Mouse (Mus musculus) cerebellum, adult 2 months (tissue): ENCODE results near the gene Ppp1ca. TPM values are rescaled to one million over a fixed set of nuclear protein-coding genes. Genes with fewer than 3 reads are reported as not detected.

ENCODE experiments used
- DNase-seq, 2 experiments: peaks; one replicate each; pipeline ENCODE4 v3.0.0; 2021
- H3K27ac ChIP-seq: fragments of 200-500 bp; 2 replicates; pipeline ENCODE4 v1.5.1; 2012; ENCODE audit warnings: low read length, control low read depth, inconsistent platforms; ENCODE audit not compliant: insufficient read depth
- H3K27me3 ChIP-seq: fragments of 200-500 bp; 2 replicates; pipeline ENCODE4 v1.6.1; 2012; ENCODE audit warnings: inconsistent platforms, mild to moderate bottlenecking, low read length, moderate library complexity; ENCODE audit not compliant: control insufficient read depth, insufficient read depth
- H3K4me1 ChIP-seq: fragments of 200-500 bp; 2 replicates; pipeline ENCODE4 v1.6.1; 2011; ENCODE audit warnings: low read length; ENCODE audit not compliant: control insufficient read depth, insufficient read depth
- H3K4me3 ChIP-seq: fragments of 200-500 bp; replicated peaks from 2 replicates; pipeline ENCODE3; 2011; ENCODE audit warnings: mild to moderate bottlenecking, low read depth, low read length, control low read depth; ENCODE audit not compliant: insufficient read depth
- CTCF ChIP-seq: fragments of 200-500 bp; IDR thresholded peaks from 2 replicates; pipeline ENCODE4 v1.5.1; 2011; ENCODE audit warnings: low read depth, mild to moderate bottlenecking, control low read depth, low read length, moderate library complexity, borderline replicate concordance; ENCODE audit not compliant: insufficient read depth
- POLR2A ChIP-seq: fragments of 200-500 bp; IDR thresholded peaks from 2 replicates; pipeline ENCODE4 v1.6.1; 2011; ENCODE audit warnings: low read length, control low read depth, borderline replicate concordance; ENCODE audit not compliant: insufficient read depth
- WGBS: fragments of 180-500 bp; shearing (Covaris S2); methylation state at CpG from one replicate; pipeline ENCODE4 v1.1.7; 2018; 5-methylcytosine and 5-hydroxymethylcytosine counted together
- polyA plus RNA-seq: library from polyadenylated mRNA; depleted of rRNA; stranded (reverse); fragments of >200 nt; gene quantifications from 2 replicates; pipeline ENCODE4 v1.2.3, GENCODE M21; 2012

Ppp1ca gene
- polyA plus RNA-seq, 1 experiment, result 316 TPM

DNA sequence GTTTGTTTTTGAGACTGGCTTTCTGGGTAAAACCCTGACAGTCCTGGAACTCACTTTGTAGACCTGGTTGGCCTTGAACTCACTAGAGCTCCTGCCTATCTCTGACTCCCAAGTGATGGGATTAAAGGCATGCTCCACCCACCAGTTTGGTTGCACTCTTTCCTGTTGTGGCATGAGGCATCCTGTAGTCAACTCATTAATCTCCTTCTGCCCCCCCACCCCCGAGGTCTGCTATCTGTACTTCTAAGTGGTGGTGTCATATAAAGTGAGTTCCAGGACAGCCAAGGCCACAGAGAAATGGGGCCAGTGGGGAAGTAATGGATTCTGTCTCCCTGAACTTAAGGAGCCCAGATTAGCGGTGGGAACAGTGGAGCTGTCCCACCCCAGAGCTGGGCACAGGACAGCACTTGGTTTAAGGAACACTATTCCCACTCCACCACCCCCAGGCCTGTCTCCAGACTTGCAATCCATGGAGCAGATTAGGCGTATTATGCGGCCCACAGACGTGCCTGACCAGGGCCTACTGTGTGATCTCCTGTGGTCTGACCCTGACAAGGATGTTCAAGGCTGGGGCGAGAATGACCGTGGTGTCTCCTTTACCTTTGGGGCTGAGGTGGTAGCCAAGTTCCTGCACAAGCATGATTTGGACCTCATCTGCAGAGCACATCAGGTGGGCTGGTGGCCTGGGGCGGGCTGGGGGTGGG is 2.3 kb downstream of the Ppp1ca start:
- no peak for DNase-seq
- H3K4me3 ChIP-seq, result no peak overlapping the region
- WGBS, result 34% methylated on average over 8 of the region's 8 CpGs
- no peaks in the 10 kb centered on the region for H3K27me3 ChIP-seq
- peak overlapping the region; percentile 13; the same call in 1 of the 2 replicates for H3K27ac ChIP-seq
- H3K4me1 ChIP-seq, result peaks cover 40% of the 10 kb centered on the region
- TF ChIP-seq CTCF (no peak), POLR2A (no peak)

DNA sequence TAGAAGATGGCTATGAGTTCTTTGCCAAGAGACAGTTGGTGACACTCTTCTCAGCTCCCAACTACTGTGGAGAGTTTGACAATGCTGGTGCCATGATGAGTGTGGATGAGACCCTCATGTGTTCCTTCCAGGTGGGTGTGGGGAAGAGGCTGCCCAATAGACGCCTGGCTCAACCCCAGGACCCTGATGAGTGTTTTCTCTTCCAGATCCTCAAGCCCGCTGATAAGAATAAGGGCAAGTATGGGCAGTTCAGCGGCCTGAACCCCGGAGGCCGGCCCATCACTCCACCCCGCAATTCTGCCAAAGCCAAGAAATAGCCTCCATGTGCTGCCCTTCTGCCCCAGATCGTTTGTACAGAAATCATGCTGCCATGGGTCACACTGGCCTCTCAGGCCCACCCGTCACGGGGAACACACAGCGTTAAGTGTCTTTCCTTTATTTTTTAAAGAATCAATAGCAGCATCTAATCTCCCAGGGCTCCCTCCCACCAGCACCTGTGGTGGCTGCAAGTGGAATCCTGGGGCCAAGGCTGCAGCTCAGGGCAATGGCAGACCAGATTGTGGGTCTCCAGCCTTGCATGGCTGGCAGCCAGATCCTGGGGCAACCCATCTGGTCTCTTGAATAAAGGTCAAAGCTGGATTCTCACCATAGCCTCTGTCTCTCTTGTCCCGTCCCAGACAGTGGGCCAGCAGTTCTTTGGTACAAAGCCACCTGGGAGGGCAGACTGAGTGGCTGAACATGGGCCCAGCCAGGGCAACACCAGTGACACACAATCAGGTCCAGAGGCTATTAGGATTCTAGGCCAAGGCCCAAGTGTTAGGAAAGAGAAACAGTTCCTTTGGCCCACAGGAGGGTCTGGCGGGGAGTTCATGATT is 3.1 kb downstream of the Ppp1ca start:
- 9% methylated on average over 12 of the region's 12 CpGs for WGBS
- H3K4me1 ChIP-seq, result peaks cover 40% of the 10 kb centered on the region
- peak; percentile 89 to 91 for DNase-seq

DNA sequence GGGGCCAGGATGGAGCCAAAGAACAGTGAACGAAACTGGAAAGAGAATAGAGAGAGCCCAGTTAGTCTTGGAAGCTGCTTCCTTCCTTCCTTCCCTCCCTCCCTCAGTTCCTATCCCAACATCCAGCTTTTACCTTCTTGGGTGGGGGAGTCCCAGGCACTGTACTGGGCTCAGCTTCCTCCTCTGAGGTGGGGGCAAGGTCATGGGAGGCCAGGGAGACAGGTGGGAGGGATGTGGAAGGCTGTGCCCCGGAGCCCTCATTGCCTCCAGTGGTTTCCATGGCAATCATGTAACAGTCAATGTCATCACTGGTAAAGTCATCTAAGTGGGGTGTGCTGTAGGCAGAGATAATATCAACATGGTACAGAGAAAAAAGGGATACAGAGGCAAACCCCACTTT is 4.2 kb downstream of the Ppp1ca start:
- WGBS, result 22% methylated on average over 2 of the region's 2 CpGs

More for the DNA sequence above, 3.1 kb downstream of the Ppp1ca start:
- TF ChIP-seq CTCF (no peak), POLR2A (no peak)
- H3K27ac ChIP-seq, result peak overlapping the region; percentile 77
- H3K4me3 ChIP-seq, result no peak overlapping the region
- H3K27me3 ChIP-seq, result no peaks in the 10 kb centered on the region

DNA sequence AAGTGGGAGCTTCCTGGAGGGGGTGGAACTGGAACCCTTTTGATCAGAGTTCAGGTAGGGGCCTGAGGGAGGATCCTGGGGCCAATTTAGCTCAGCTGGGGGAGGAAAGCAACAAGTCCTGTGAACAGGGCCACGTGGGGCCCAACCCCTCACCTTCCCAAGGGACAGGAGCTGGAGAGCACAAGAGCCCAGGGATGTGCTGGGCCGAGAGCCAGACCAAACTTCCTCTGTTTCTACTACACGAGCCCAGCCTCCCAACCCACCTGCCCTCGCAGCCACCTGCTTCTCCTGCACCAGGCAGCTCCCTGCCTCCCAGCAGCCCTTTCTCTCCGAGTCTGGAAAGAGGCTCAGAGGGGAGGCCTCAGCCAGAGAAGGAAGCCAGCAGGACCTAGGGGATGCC is 4.7 kb downstream of the Ppp1ca start:
- WGBS, result 18% methylated on average over 5 of the region's 5 CpGs
- Histone ChIP-seq H3K4me1 (peaks cover 47% of the 10 kb centered on the region), H3K27ac (peak overlapping the region; percentile 35; the same call in 1 of the 2 replicates), H3K27me3 (no peaks in the 10 kb centered on the region), H3K4me3 (no peak overlapping the region)
- no peak for DNase-seq
- TF ChIP-seq CTCF (no peak), POLR2A (no peak)

More for the DNA sequence above, 4.2 kb downstream of the Ppp1ca start:
- no peak overlapping the region for H3K4me3 ChIP-seq
- peak overlapping the region; percentile 44 for H3K27ac ChIP-seq
- TF ChIP-seq POLR2A (no peak), CTCF (no peak)
- H3K27me3 ChIP-seq, result no peaks in the 10 kb centered on the region
- peaks cover 47% of the 10 kb centered on the region for H3K4me1 ChIP-seq
- DNase-seq, result no peak

DNA sequence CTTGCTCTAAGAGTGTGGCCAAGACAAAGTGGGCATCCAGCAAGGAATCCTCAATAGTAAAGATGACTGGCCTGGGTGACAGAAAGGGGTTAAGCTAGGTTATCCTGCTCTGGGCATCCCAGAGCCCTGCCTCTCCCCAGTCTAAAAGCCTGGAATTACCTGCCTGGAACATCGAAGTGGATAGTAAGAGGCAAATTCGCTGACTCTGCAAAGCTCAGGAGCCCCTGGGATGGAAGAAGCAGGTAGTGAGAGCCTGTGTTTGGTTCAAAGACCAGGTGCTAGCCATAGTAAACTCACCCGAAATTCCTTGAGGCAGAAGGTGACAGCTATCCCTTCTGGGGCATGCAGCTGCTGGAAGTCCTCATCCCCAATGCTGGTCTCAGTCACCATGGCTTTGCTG is 5.3 kb downstream of the Ppp1ca start:
- TF ChIP-seq CTCF, result no peak
- TF ChIP-seq POLR2A, result no peak
- Histone ChIP-seq H3K4me3 (no peak overlapping the region), H3K27ac (0 out of 2 replicates have a peak overlapping the region, but pooled peaks have one; percentile 35), H3K4me1 (peaks cover 47% of the 10 kb centered on the region), H3K27me3 (no peaks in the 10 kb centered on the region)
- WGBS, result 65% methylated on average over 3 of the region's 3 CpGs
- DNase-seq, result no peak

DNA sequence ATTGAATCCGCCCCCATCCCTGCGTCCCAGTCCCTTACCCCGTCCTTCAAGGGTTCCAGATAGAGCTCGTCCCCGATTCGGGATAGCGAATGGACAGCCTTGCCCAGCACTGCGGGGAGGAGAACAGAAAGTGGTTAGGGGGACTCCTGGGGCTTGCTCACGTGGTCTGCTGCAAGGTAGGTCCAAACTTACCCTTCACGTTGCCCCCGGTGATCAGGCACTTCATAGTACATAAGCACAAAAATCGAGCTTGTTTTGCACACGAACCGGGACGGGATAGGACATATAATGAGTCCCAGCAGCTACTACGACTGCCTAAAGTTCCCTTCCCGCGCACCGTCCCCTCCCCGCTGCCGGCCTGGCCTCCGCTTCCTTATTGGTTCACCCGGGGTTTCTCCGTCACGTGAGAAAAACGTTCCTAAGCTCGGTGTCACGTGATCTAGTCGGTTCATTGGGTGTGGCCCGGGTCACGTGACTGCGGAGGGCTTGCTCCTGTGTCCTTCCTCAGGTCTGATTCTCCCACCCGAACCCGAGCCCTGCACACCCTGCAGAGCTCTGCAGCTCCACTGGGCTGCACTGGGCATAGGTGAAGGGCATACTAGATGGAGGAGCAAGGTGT is 9.5 kb downstream of the Ppp1ca start, which contains the start of gene Rad9a:
TSS of gene Rad9a (minus strand) at position 372 of the 619 bp plus-strand sequence.
- peaks cover 17% of the 10 kb centered on the region for H3K4me1 ChIP-seq
- TF ChIP-seq CTCF (no peak), POLR2A (peak; percentile 97)
- H3K27me3 ChIP-seq, result no peaks in the 10 kb centered on the region
- DNase-seq, result peak; percentile 95 to 97
- peak within 1 kb of the TSS; percentile 74 for H3K4me3 ChIP-seq
- peak within 1 kb of the TSS; percentile 58 for H3K27ac ChIP-seq
- under 1% methylated on average over 34 of the region's 34 CpGs for WGBS

DNA sequence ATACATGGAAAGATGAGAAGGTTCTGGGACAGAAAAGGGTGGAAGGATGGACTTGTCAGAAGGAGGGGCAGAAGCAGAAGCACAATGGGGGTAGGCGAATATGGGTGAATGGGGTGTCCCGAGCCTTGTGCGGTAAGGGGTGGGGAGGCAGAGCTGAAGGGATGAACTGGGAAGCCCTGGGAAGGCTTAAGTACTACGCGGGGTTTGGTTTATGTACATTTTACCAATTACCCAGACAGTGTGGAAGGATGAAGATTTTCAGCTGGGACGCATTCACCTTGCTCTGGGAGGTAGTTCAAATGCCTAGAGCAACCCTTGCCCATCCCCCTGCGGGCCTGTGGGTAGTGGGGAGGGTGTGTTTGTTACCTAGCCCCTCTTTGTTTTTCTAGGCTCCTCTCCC is 10.3 kb downstream of the Ppp1ca start:
- TF ChIP-seq POLR2A (no peak), CTCF (no peak)
- Histone ChIP-seq H3K4me3 (peak overlapping the region; percentile 74), H3K27me3 (no peaks in the 10 kb centered on the region), H3K4me1 (peaks cover 10% of the 10 kb centered on the region), H3K27ac (peak overlapping the region; percentile 58)
- DNase-seq, result no peak
- 29% methylated on average over 7 of the region's 7 CpGs for WGBS
